Mouse (Mus musculus) neural tube, embryonic 12.5 days (tissue): Measurements from ENCODE around the gene Hist1h2af. TPM values are rescaled to one million over a fixed set of nuclear protein-coding genes. Genes with fewer than 3 reads are reported as not detected.
"Not testable (repeated sequence)": the region's sequence is repeated elsewhere in the genome, so short reads cannot be mapped to it uniquely, and the experiment has no call there.

Experiments
- ATAC-seq: fragments of 200-750 bp; cut with Nextera tagmentation; 2 replicates; pipeline ENCODE4 v1.8.0; 2017; ENCODE audit warnings: low read depth, mild to moderate bottlenecking, moderate TSS enrichment, moderate library complexity; ENCODE audit not compliant: low FRiP score
- H3K27ac ChIP-seq: fragments of 300-500 bp; sonication (generic); 2 replicates; pipeline ENCODE4 v1.5.1; 2016
- H3K27me3 ChIP-seq: fragments of 300-500 bp; sonication (generic); replicated peaks from 2 replicates; pipeline ENCODE4 v1.6.1; 2016; ENCODE audit warnings: mild to moderate bottlenecking
- H3K36me3 ChIP-seq: fragments of 300-500 bp; sonication (generic); 2 replicates; pipeline ENCODE4 v1.6.1; 2016; ENCODE audit warnings: mild to moderate bottlenecking
- H3K4me1 ChIP-seq: fragments of 300-500 bp; sonication (generic); 2 replicates; pipeline ENCODE4 v1.6.1; 2016
- H3K4me2 ChIP-seq: fragments of 300-500 bp; sonication (generic); replicated peaks from 2 replicates; pipeline ENCODE4 v1.6.1; 2016; ENCODE audit warnings: mild to moderate bottlenecking
- H3K4me3 ChIP-seq: fragments of 300-500 bp; sonication (generic); 2 replicates; pipeline ENCODE4 v1.5.1; 2016
- H3K9ac ChIP-seq: fragments of 300-500 bp; sonication (generic); 2 replicates; pipeline ENCODE4 v1.6.1; 2016; ENCODE audit warnings: mild to moderate bottlenecking
- H3K9me3 ChIP-seq: fragments of 300-500 bp; sonication (generic); 2 replicates; pipeline ENCODE4 v1.6.1; 2016; ENCODE audit warnings: mild to moderate bottlenecking
- WGBS: fragments of 180-500 bp; shearing (Covaris S2); methylation state at CpG from one replicate; pipeline ENCODE4 v1.1.7; 2016; 5-methylcytosine and 5-hydroxymethylcytosine counted together
- polyA plus RNA-seq: library from polyadenylated mRNA; unstranded; fragments of >200 nt; fragmentation: Nextera tagmentation; extraction: Ambion mirVana; gene quantifications from 2 replicates; pipeline ENCODE4 v1.2.1, GENCODE M21; 2016

Gene Hist1h2af
- polyA plus RNA-seq, 1 experiment from 2014 or later = 5.6 TPM

DNA sequence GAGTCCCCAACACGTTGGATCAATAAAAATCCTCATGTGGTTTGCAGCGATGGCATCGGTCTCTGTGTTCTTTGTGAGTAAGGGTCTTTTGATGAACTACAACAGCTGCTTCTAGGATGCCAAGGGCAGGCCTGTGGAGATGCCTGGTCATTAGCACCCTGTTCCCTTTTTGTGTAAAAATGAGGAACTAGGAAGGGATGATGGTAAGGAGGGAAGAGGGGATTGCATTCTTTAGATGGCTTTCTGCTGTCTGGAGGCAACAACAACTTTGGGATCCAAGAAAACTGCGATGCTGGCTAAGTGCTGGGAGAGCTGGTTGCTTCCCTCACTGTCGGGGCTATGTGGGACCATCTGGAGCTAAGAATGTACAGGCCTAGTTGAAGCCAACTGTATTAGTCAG, 4.5 kb downstream of the Hist1h2af start:
- ATAC-seq = no peak
- Histone ChIP-seq H3K27ac (no peak overlapping the region), H3K27me3 (no peaks in the 10 kb centered on the region), H3K9ac (no peak overlapping the region), H3K4me2 (no peak overlapping the region), H3K36me3 (no peaks in the 10 kb centered on the region), H3K4me1 (peaks cover 11% of the 10 kb centered on the region), H3K4me3 (no peak overlapping the region), H3K9me3 (no peaks in the 10 kb centered on the region)
- WGBS = 70% methylated on average over 5 of the region's 5 CpGs

- not testable (repeated sequence) for H3K4me1 ChIP-seq, H3K9me3 ChIP-seq, H3K4me3 ChIP-seq, H3K4me2 ChIP-seq, ATAC-seq, H3K9ac ChIP-seq, H3K27ac ChIP-seq, H3K27me3 ChIP-seq, H3K36me3 ChIP-seq
- 79% methylated on average over 1 of the region's 1 CpGs for WGBS
These were observed 6.1 kb downstream of the Hist1h2af start for GRCm38 (mm10) chr13:23539821-23540220.

- no peak overlapping the region for H3K4me2 ChIP-seq
- ATAC-seq = no peak
- no peak overlapping the region for H3K27ac ChIP-seq
- WGBS = 81% methylated on average over 3 of the region's 3 CpGs
- H3K36me3 ChIP-seq = no peaks in the 10 kb centered on the region
- no peak overlapping the region for H3K9ac ChIP-seq
- H3K4me1 ChIP-seq = peaks cover under 1% of the 10 kb centered on the region
- H3K9me3 ChIP-seq = no peaks in the 10 kb centered on the region
- H3K27me3 ChIP-seq = no peaks in the 10 kb centered on the region
- H3K4me3 ChIP-seq = no peak overlapping the region
These were observed 7.8 kb downstream of the Hist1h2af start for GRCm38 (mm10) chr13:23541497-23541896.

GRCm38 (mm10) chr13:23542225-23542980, 8.7 kb downstream of the Hist1h2af start:
- Histone ChIP-seq H3K4me2 (peak overlapping the region; percentile 68), H3K9ac (peak overlapping the region; percentile 56), H3K4me3 (peak overlapping the region; percentile 42)
- not testable (repeated sequence) for ATAC-seq, H3K36me3 ChIP-seq, H3K27ac ChIP-seq, H3K27me3 ChIP-seq, H3K9me3 ChIP-seq, H3K4me1 ChIP-seq
- WGBS = 6% methylated on average over 3 of the region's 3 CpGs

DNA sequence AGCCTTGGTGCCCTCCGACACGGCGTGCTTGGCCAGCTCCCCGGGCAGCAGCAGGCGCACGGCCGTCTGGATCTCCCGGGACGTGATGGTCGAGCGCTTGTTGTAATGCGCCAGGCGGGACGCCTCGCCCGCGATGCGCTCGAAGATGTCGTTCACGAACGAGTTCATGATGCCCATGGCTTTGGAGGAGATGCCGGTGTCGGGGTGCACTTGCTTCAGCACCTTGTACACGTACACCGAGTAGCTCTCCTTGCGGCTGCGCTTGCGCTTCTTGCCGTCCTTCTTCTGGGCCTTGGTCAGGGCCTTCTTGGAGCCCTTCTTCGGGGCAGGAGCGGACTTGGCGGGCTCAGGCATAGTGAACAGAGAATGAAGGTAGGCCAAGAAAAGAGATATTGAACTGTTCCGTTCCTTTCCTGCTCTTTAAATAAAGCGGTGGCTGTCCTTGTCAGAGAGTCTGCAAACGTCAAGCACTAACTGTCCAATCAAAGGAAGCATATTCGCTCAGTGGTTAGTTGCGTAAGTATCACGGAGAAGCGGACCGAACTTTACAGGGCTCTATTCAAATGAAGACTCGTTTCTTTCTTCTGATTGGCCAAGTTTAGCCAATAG, 9.4 kb downstream of the Hist1h2af start, which contains the start of gene Hist1h2bh:
TSS of gene Hist1h2bh (minus strand) at position 394 of the 609 bp plus-strand sequence.
- not testable (repeated sequence) for H3K4me1 ChIP-seq, H3K27me3 ChIP-seq, H3K9me3 ChIP-seq, H3K36me3 ChIP-seq
- under 1% methylated on average over 42 of the region's 42 CpGs for WGBS
- H3K4me2 ChIP-seq = peak within 1 kb of the TSS; percentile 68
- peak within 1 kb of the TSS; percentile 48 for H3K4me3 ChIP-seq
- peak within 1 kb of the TSS; percentile 56 for H3K9ac ChIP-seq
- ATAC-seq = peak; percentile 91
- peak within 1 kb of the TSS; percentile 57; the same call in 1 of the 2 replicates for H3K27ac ChIP-seq

DNA sequence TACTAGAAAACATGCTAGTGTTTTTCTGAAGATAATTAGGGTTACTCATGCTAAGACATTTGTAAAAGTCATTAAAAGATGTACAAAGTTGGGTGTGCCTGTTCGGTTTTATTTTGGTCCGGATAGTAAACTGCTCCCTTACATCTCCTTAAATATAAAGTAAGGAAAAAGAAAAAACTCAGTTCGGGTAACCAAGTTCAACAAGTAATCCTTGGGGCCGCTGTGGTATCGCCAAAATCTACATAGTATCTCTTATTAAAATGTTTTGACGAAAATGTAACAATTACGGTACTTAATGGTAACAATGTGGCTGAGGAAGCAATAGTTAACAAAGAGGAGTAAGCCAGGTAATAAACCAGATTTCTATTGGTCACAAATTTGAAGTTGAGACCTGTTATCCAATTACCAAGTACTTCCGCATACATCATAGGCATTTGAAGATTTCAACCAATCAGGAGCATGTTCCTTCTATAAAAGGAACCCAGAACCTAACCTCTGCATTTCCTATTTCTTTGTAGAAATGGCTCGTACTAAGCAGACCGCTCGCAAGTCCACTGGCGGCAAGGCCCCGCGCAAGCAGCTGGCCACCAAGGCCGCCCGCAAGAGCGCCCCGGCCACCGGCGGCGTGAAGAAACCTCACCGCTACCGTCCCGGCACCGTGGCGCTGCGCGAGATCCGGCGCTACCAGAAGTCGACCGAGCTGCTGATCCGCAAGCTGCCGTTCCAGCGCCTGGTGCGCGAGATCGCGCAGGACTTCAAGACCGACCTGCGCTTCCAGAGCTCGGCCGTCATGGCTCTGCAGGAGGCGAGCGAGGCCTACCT, 10.5 kb downstream of the Hist1h2af start, which contains the start of gene Hist1h3f:
TSS of gene Hist1h3f (plus strand) at position 88 of the 822 bp plus-strand sequence.
- Histone ChIP-seq H3K4me2 (peak within 1 kb of the TSS; percentile 68), H3K27me3 (no peaks in the 10 kb centered on the region), H3K36me3 (no peaks in the 10 kb centered on the region), H3K27ac (peak within 1 kb of the TSS; percentile 81), H3K4me3 (peak within 1 kb of the TSS; percentile 48), H3K4me1 (no peaks in the 10 kb centered on the region), H3K9ac (peak within 1 kb of the TSS; percentile 61), H3K9me3 (no peaks in the 10 kb centered on the region)
- under 1% methylated on average over 25 of the region's 45 CpGs for WGBS
- peak; percentile 94 for ATAC-seq

DNA sequence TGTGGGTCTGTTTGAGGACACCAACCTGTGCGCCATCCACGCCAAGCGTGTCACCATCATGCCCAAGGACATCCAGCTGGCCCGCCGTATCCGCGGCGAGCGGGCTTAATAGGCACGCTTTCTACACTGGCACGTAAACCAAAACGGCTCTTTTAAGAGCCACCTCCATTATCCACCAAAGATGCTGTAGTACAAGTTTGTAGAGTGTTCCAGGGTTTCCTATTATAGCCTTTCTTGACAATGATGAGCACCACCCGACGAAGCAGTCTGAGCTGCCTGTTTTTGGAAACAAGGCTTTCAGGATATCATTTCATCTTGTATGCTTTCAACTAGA, 11.0 kb downstream of the Hist1h2af start:
- peak overlapping the region; percentile 52 for H3K4me2 ChIP-seq
- peak; percentile 1 for ATAC-seq
- H3K27ac ChIP-seq = not testable (repeated sequence)

DNA sequence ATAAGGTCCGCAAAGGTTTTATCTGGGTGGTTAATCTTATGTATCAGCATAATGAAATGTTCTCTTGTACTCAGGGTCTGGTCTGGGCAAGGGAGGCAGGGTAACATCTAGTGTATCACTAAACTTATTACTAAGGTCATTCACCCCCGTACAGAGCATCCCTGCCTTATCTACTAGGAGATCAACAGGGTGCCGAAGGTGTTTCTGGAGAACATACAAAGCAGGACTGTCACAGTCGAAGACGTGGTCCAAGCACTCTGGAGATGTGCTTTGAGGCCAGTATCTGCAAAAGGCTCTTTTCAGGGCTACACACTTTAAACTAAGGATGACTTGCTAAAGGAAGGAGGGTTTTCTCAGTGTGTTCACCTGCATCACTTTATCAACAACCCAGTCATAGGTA, 13.0 kb downstream of the Hist1h2af start:
- WGBS = 89% methylated on average over 5 of the region's 5 CpGs
- Histone ChIP-seq H3K9me3 (no peaks in the 10 kb centered on the region), H3K27me3 (no peaks in the 10 kb centered on the region), H3K4me2 (no peak overlapping the region), H3K27ac (no peak overlapping the region), H3K4me1 (peaks cover 7% of the 10 kb centered on the region; the same call in 1 of the 2 replicates), H3K36me3 (no peaks in the 10 kb centered on the region), H3K4me3 (no peak overlapping the region), H3K9ac (no peak overlapping the region)
- no peak for ATAC-seq

More for the DNA sequence above, 11.0 kb downstream of the Hist1h2af start:
- not testable (repeated sequence) for H3K36me3 ChIP-seq, H3K4me1 ChIP-seq, H3K9me3 ChIP-seq, H3K27me3 ChIP-seq
- 0% methylated on average over 13 of the region's 14 CpGs for WGBS
- peak overlapping the region; percentile 48 for H3K4me3 ChIP-seq
- H3K9ac ChIP-seq = peak overlapping the region; percentile 61; the same call in 1 of the 2 replicates

GRCm38 (mm10) chr13:23550761-23551145, 17.0 kb downstream of the Hist1h2af start:
- no peak for ATAC-seq
- peak overlapping the region; percentile 65 for H3K4me2 ChIP-seq
- H3K9me3 ChIP-seq = no peaks in the 10 kb centered on the region
- 4% methylated on average over 3 of the region's 3 CpGs for WGBS
- no peaks in the 10 kb centered on the region for H3K27me3 ChIP-seq
- H3K4me1 ChIP-seq = peaks cover 12% of the 10 kb centered on the region; the same call in 1 of the 2 replicates
- peak overlapping the region; percentile 41 for H3K4me3 ChIP-seq
- H3K9ac ChIP-seq = peak overlapping the region; percentile 53
- no peaks in the 10 kb centered on the region for H3K36me3 ChIP-seq
- H3K27ac ChIP-seq = peak overlapping the region; percentile 43

DNA sequence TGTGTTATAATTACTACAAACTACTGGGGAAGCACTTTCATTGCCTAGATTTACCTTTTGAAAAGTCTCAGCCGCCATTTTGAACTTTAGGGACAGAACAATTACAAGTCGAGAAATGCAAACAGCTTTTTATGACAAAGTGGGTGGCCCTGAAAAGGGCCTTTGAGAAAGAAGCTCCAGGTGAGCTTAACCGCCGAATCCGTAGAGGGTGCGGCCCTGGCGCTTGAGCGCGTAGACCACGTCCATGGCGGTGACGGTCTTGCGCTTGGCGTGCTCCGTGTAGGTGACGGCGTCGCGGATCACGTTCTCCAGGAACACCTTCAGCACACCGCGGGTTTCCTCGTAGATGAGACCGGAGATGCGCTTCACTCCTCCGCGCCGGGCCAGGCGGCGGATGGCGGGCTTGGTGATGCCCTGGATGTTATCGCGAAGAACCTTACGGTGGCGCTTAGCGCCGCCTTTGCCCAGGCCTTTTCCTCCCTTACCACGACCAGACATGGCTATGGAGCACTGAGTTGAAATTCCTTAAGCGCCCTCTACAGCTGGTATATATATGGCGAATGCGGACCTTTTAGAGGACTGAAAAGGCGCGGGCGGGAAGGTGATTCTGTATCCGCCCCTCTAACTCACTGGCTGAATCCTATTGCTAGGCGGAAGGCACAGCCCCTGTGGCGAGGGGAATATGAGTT, 17.6 kb downstream of the Hist1h2af start, which contains the start of gene Hist1h4f:
TSS of gene Hist1h4f (minus strand) at position 503 of the 689 bp plus-strand sequence.
- Histone ChIP-seq H3K4me1 (peaks cover 12% of the 10 kb centered on the region; the same call in 1 of the 2 replicates), H3K27ac (peak within 1 kb of the TSS; percentile 43), H3K9ac (peak within 1 kb of the TSS; percentile 53), H3K4me2 (peak within 1 kb of the TSS; percentile 65), H3K4me3 (peak within 1 kb of the TSS; percentile 41)
- peak; percentile 80 for ATAC-seq
- not testable (repeated sequence) for H3K9me3 ChIP-seq, H3K27me3 ChIP-seq, H3K36me3 ChIP-seq
- WGBS = under 1% methylated on average over 47 of the region's 47 CpGs
